Mouse (Mus musculus) embryonic facial prominence, embryonic 15.5 days (tissue): ENCODE data around the gene Rpl23. TPM values are rescaled to one million over a fixed set of nuclear protein-coding genes. Genes with fewer than 3 reads are reported as not detected.

Source experiments
- ATAC-seq: fragments of 200-750 bp; cut with Nextera tagmentation; 2 replicates; pipeline ENCODE4 v1.8.0; 2017; ENCODE audit warnings: low read depth, moderate TSS enrichment; ENCODE audit not compliant: insufficient number of reproducible peaks, low FRiP score, low TSS enrichment
- H3K27ac ChIP-seq: fragments of 300-500 bp; sonication (generic); replicated peaks from 2 replicates; pipeline ENCODE4 v1.5.1; 2015; ENCODE audit warnings: mild to moderate bottlenecking, inconsistent platforms
- H3K27me3 ChIP-seq: fragments of 300-500 bp; sonication (generic); 2 replicates; pipeline ENCODE4 v1.6.1; 2015; ENCODE audit warnings: inconsistent platforms
- H3K36me3 ChIP-seq: fragments of 300-500 bp; sonication (generic); 2 replicates; pipeline ENCODE4 v1.6.1; 2015; ENCODE audit warnings: mild to moderate bottlenecking, inconsistent platforms
- H3K4me1 ChIP-seq: fragments of 300-500 bp; sonication (generic); 2 replicates; pipeline ENCODE4 v1.6.1; 2015; ENCODE audit warnings: inconsistent platforms
- H3K4me2 ChIP-seq: fragments of 300-500 bp; sonication (generic); replicated peaks from 2 replicates; pipeline ENCODE4 v1.6.1; 2015; ENCODE audit warnings: mild to moderate bottlenecking, inconsistent platforms
- H3K4me3 ChIP-seq: fragments of 300-500 bp; sonication (generic); replicated peaks from 2 replicates; pipeline ENCODE4 v1.5.1; 2015; ENCODE audit warnings: mild to moderate bottlenecking, inconsistent platforms
- H3K9ac ChIP-seq: fragments of 300-500 bp; sonication (generic); 2 replicates; pipeline ENCODE4 v1.6.1; 2015; ENCODE audit warnings: inconsistent platforms
- H3K9me3 ChIP-seq: fragments of 300-500 bp; sonication (generic); replicated peaks from 2 replicates; pipeline ENCODE4 v1.6.1; 2016; ENCODE audit warnings: inconsistent platforms
- WGBS: fragments of 180-500 bp; shearing (Covaris S2); methylation state at CpG from one replicate; pipeline ENCODE4 v1.1.7; 2015; 5-methylcytosine and 5-hydroxymethylcytosine counted together
- polyA plus RNA-seq: library from polyadenylated mRNA; unstranded; fragments of >200 nt; fragmentation: Nextera tagmentation; extraction: Ambion mirVana; gene quantifications from 2 replicates; pipeline ENCODE4 v1.2.1, GENCODE M21; 2015

The Rpl23 gene
- polyA plus RNA-seq, 1 experiment from 2014 or later, result 567 TPM

GRCm38 (mm10) chr11:97758942-97759341 is 23.3 kb downstream of the Rpl23 start:
- H3K9me3 ChIP-seq, result no peaks in the 10 kb centered on the region
- H3K4me1 ChIP-seq, result no peaks in the 10 kb centered on the region
- WGBS, result 85% methylated on average over 6 of the region's 6 CpGs
- H3K36me3 ChIP-seq, result peaks cover 87% of the 10 kb centered on the region
- ATAC-seq, result no peak
- H3K27ac ChIP-seq, result no peak overlapping the region
- no peak overlapping the region for H3K4me2 ChIP-seq
- H3K27me3 ChIP-seq, result no peaks in the 10 kb centered on the region
- no peak overlapping the region for H3K9ac ChIP-seq
- no peak overlapping the region for H3K4me3 ChIP-seq

DNA sequence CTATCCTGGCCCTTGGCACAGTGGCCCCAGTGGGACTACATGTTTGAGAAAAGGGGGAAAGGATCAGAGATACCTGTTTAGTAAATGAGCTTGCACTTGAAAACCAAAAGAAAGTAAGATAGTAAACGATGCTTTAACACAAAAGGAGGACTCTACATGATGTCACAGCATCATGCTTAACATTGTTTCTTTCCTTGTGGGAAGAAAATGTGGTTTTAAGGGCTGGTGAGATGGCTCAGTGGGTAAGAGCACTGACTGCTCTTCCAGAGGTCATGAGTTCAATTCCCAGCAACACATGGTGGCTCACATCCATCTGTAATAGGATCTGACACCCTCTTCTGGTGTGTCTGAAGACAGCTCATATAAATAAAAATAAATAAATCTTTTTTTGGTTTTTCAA is 24.1 kb downstream of the Rpl23 start:
- Histone ChIP-seq H3K36me3 (peaks cover 91% of the 10 kb centered on the region), H3K4me3 (no peak overlapping the region), H3K27ac (no peak overlapping the region), H3K27me3 (no peaks in the 10 kb centered on the region), H3K9me3 (no peaks in the 10 kb centered on the region), H3K4me1 (no peaks in the 10 kb centered on the region), H3K9ac (no peak overlapping the region), H3K4me2 (no peak overlapping the region)
- no peak for ATAC-seq
- WGBS, result 97% methylated on average over 1 of the region's 1 CpGs

GRCm38 (mm10) chr11:97753277-97753676 is 29.0 kb downstream of the Rpl23 start:
- no peak overlapping the region for H3K4me2 ChIP-seq
- H3K27me3 ChIP-seq, result no peaks in the 10 kb centered on the region
- H3K4me1 ChIP-seq, result no peaks in the 10 kb centered on the region
- H3K9me3 ChIP-seq, result no peaks in the 10 kb centered on the region
- H3K9ac ChIP-seq, result no peak overlapping the region
- H3K4me3 ChIP-seq, result no peak overlapping the region
- H3K27ac ChIP-seq, result no peak overlapping the region
- 93% methylated on average over 8 of the region's 8 CpGs for whole genome bisulfite sequencing
- peaks cover 91% of the 10 kb centered on the region for H3K36me3 ChIP-seq
- ATAC-seq, result no peak

GRCm38 (mm10) chr11:97748496-97748895 is 33.7 kb downstream of the Rpl23 start:
- H3K27ac ChIP-seq, result no peak overlapping the region
- H3K9ac ChIP-seq, result no peak overlapping the region
- H3K36me3 ChIP-seq, result peaks cover 72% of the 10 kb centered on the region
- H3K9me3 ChIP-seq, result no peaks in the 10 kb centered on the region
- ATAC-seq, result no peak
- WGBS, result 90% methylated on average over 5 of the region's 5 CpGs
- H3K27me3 ChIP-seq, result no peaks in the 10 kb centered on the region
- H3K4me2 ChIP-seq, result no peak overlapping the region
- H3K4me1 ChIP-seq, result peaks cover 8% of the 10 kb centered on the region
- no peak overlapping the region for H3K4me3 ChIP-seq

DNA sequence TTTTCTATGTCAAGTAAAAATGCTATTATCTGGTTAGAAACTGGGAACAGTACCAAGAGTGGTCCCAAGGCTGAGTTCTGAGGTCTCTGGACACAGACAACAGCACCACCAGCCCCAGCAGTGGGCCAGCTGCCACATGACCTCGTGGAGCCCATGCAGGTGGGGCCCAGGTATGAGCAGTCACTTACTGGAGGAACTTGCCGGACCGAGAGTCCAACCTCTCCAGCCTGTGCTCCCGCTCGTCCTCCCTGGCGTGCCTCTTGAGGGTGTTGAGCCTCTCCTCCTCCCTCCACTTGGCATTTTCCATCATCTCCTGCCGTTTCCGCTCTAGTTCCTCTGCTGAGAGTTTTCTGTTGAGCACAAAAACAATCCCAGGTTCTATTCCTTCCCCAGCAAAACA is 34.5 kb downstream of the Rpl23 start:
- 84% methylated on average over 8 of the region's 8 CpGs for WGBS
- H3K4me3 ChIP-seq, result no peak overlapping the region
- peaks cover 65% of the 10 kb centered on the region for H3K36me3 ChIP-seq
- no peak overlapping the region for H3K9ac ChIP-seq
- no peak overlapping the region for H3K4me2 ChIP-seq
- no peak overlapping the region for H3K27ac ChIP-seq
- no peak for ATAC-seq
- H3K9me3 ChIP-seq, result no peaks in the 10 kb centered on the region
- peaks cover 15% of the 10 kb centered on the region for H3K4me1 ChIP-seq
- H3K27me3 ChIP-seq, result no peaks in the 10 kb centered on the region

GRCm38 (mm10) chr11:97745331-97745721 is 36.9 kb downstream of the Rpl23 start:
- H3K9ac ChIP-seq, result no peak overlapping the region
- H3K4me1 ChIP-seq, result peaks cover 27% of the 10 kb centered on the region
- 10% methylated on average over 13 of the region's 13 CpGs for WGBS
- H3K27ac ChIP-seq, result no peak overlapping the region
- no peaks in the 10 kb centered on the region for H3K9me3 ChIP-seq
- peak overlapping the region; percentile 73 for H3K4me3 ChIP-seq
- H3K27me3 ChIP-seq, result no peaks in the 10 kb centered on the region
- peaks cover 43% of the 10 kb centered on the region for H3K36me3 ChIP-seq
- ATAC-seq, result no peak
- peak overlapping the region; percentile 51 for H3K4me2 ChIP-seq

- H3K4me2 ChIP-seq, result peak overlapping the region; percentile 61
- H3K9ac ChIP-seq, result peak overlapping the region; percentile 74
- H3K4me1 ChIP-seq, result peaks cover 32% of the 10 kb centered on the region
- under 1% methylated on average over 44 of the region's 57 CpGs for WGBS
- H3K9me3 ChIP-seq, result no peaks in the 10 kb centered on the region
- peaks cover 38% of the 10 kb centered on the region for H3K36me3 ChIP-seq
- ATAC-seq, result peak; percentile 96
- no peaks in the 10 kb centered on the region for H3K27me3 ChIP-seq
- H3K27ac ChIP-seq, result peak overlapping the region; percentile 97
- peak overlapping the region; percentile 73 for H3K4me3 ChIP-seq
Measured at GRCm38 (mm10) chr11:97744718-97745330, 37.4 kb downstream of the Rpl23 start.

- peaks cover 34% of the 10 kb centered on the region for H3K4me1 ChIP-seq
- peak within 1 kb of the TSS; percentile 81 for H3K9ac ChIP-seq
- H3K27ac ChIP-seq, result peak within 1 kb of the TSS; percentile 97
- H3K4me3 ChIP-seq, result peak within 1 kb of the TSS; percentile 73
- no peaks in the 10 kb centered on the region for H3K9me3 ChIP-seq
- ATAC-seq, result peak; percentile 31
- under 1% methylated on average over 57 of the region's 63 CpGs for WGBS
- no peaks in the 10 kb centered on the region for H3K27me3 ChIP-seq
- H3K36me3 ChIP-seq, result peaks cover 32% of the 10 kb centered on the region
- peak within 1 kb of the TSS; percentile 61 for H3K4me2 ChIP-seq
Measured at GRCm38 (mm10) chr11:97744063-97744717, 38.0 kb downstream of the Rpl23 start, which contains the start of gene Pip4k2b. Pip4k2b (minus strand) TSS chr11:97744704.

DNA sequence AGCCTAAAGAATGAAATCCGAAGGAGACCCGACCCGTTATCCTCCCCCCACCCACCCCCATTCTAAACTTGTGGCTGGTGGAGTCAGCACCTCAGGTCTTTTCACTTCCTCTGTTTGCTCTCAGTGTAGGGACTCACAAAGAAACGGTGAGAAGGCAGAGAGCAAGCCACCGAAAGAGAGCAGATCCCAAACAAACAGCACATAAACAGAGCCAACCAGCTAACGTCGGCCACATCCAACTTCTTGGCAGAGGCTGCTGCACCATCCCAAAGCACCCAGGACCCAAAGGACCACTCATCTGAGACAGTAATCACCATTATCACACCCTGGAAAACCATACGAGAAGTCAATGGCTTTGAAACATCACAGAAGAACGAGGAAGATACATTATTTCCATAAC is 38.8 kb downstream of the Rpl23 start:
- no peaks in the 10 kb centered on the region for H3K9me3 ChIP-seq
- peak overlapping the region; percentile 73 for H3K4me3 ChIP-seq
- H3K27me3 ChIP-seq, result no peaks in the 10 kb centered on the region
- H3K4me1 ChIP-seq, result peaks cover 34% of the 10 kb centered on the region
- H3K36me3 ChIP-seq, result peaks cover 26% of the 10 kb centered on the region
- H3K27ac ChIP-seq, result peak overlapping the region; percentile 84; the same call in 1 of the 2 replicates
- H3K9ac ChIP-seq, result peak overlapping the region; percentile 81
- WGBS, result 25% methylated on average over 9 of the region's 9 CpGs
- peak overlapping the region; percentile 61 for H3K4me2 ChIP-seq
- ATAC-seq, result no peak

GRCm38 (mm10) chr11:97742591-97742990 is 39.6 kb downstream of the Rpl23 start:
- H3K4me3 ChIP-seq, result peak overlapping the region; percentile 73
- ATAC-seq, result no peak
- WGBS, result 68% methylated on average over 9 of the region's 9 CpGs
- peaks cover 18% of the 10 kb centered on the region for H3K36me3 ChIP-seq
- H3K27ac ChIP-seq, result no peak overlapping the region
- no peaks in the 10 kb centered on the region for H3K27me3 ChIP-seq
- H3K9me3 ChIP-seq, result no peaks in the 10 kb centered on the region
- no peak overlapping the region for H3K9ac ChIP-seq
- H3K4me1 ChIP-seq, result peaks cover 42% of the 10 kb centered on the region
- H3K4me2 ChIP-seq, result peak overlapping the region; percentile 61

GRCm38 (mm10) chr11:97742157-97742556 is 40.1 kb downstream of the Rpl23 start:
- no peak for ATAC-seq
- no peak overlapping the region; the same call in 1 of the 2 replicates for H3K4me2 ChIP-seq

More at GRCm38 (mm10) chr11:97742157-97742556, 40.1 kb downstream of the Rpl23 start:
- Histone ChIP-seq H3K4me3 (no peak overlapping the region), H3K27me3 (no peaks in the 10 kb centered on the region), H3K4me1 (peaks cover 45% of the 10 kb centered on the region), H3K9me3 (no peaks in the 10 kb centered on the region), H3K36me3 (peaks cover 13% of the 10 kb centered on the region), H3K9ac (no peak overlapping the region), H3K27ac (no peak overlapping the region)
- WGBS, result 90% methylated on average over 5 of the region's 5 CpGs
